Mouse (Mus musculus) neutrophil, adult 5-6 weeks (primary cell): ENCODE results near the gene Fbxw10. TPM values are rescaled to one million over a fixed set of nuclear protein-coding genes. Genes with fewer than 3 reads are reported as not detected.
A peak's percentile ranks its signal among the peaks of the same experiment; 100 is the strongest.

Source experiments
- ATAC-seq: fragments of 151-379, 151-347 bp; 2 replicates; pipeline ENCODE4 v1.8.0; 2017; ENCODE audit warnings: mild to moderate bottlenecking, moderate TSS enrichment; ENCODE audit not compliant: insufficient number of reproducible peaks, poor library complexity, low FRiP score, severe bottlenecking; ENCODE audit errors: extremely low read depth
- total RNA-seq: library from RNA; stranded (forward); fragments of 200-1000 nt; gene quantifications from 2 replicates; pipeline ENCODE4 v1.2.3, GENCODE M21; 2017

Gene Fbxw10
- total RNA-seq, 1 experiment from 2014 or later = 5.1 TPM

DNA sequence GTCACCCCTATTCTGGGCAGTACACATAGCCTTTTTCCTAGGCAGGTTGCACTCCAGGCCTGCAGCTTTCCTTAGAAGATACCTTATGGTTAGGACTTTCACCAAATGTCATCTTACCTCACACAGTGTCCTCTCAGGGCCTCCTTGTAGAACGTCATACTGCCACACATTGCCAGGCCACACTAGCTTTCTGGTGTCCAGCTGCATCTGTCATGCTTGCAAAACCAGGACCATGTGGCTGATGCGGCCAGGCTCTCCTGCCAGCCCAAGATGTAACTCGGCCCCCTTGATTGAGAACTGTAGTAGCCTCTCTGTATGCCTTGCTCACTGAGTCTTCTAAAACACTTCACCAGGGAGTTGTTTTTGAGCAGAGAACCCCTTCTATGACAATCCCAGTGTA, 19.0 kb upstream of the Fbxw10 start:
- no peak for ATAC-seq

DNA sequence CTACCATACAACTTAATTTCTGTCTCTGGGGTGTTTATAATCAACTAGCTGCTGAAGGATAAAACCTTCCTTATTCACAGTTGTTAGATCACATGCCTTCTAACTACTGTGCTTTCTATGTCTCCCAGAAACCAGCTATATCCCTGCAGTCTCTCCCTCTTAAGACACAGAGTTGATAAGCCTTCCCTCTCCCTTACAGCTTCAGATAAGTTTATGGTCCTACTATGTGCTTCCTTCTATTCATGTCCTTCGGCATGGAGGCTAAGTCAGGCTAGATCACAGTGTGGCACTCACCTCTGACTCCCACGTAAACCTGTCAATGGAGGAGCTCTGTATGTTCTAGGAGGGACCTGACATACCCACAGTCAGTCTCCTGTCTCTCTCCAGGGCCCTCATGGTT, 16.5 kb upstream of the Fbxw10 start:
- no peak for ATAC-seq

DNA sequence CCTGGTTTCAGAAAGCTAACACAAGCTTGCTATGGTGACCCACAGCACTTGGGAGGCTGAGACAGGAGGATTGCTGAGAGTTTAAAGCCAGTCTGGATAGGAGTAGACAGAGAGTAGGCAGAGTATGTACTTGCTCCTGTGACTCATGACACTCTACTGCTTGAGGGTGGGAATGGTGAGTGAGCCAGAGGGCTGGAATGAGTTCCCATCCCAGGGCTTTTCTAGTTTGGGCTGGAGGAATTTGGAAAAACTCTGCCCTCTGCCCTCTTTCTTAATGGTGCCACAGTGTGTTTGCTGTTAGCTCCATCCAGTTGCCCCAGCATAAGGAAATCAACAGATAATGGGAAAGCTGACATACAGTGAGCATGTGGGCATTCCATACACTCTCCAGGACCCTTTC, 15.0 kb upstream of the Fbxw10 start:
- ATAC-seq = no peak

GRCm38 (mm10) chr11:62844562-62844961, 2.3 kb upstream of the Fbxw10 start:
- no peak for ATAC-seq

GRCm38 (mm10) chr11:62845730-62846129, 1.1 kb upstream of the Fbxw10 start:
- no peak for ATAC-seq

- 0 out of 2 replicates have a peak, but pooled peaks have one; percentile 27 for ATAC-seq
Observed at GRCm38 (mm10) chr11:62847655-62848191, 854 bp downstream of the Fbxw10 start.

GRCm38 (mm10) chr11:62848301-62848700, 1.4 kb downstream of the Fbxw10 start:
- ATAC-seq = no peak

GRCm38 (mm10) chr11:62851199-62851598, 4.3 kb downstream of the Fbxw10 start:
- ATAC-seq = no peak

GRCm38 (mm10) chr11:62853334-62853733, 6.5 kb downstream of the Fbxw10 start:
- no peak for ATAC-seq

- no peak for ATAC-seq
Observed at GRCm38 (mm10) chr11:62865562-62865961, 18.7 kb downstream of the Fbxw10 start.

- ATAC-seq = no peak
Observed at GRCm38 (mm10) chr11:62866685-62867084, 19.8 kb downstream of the Fbxw10 start.

DNA sequence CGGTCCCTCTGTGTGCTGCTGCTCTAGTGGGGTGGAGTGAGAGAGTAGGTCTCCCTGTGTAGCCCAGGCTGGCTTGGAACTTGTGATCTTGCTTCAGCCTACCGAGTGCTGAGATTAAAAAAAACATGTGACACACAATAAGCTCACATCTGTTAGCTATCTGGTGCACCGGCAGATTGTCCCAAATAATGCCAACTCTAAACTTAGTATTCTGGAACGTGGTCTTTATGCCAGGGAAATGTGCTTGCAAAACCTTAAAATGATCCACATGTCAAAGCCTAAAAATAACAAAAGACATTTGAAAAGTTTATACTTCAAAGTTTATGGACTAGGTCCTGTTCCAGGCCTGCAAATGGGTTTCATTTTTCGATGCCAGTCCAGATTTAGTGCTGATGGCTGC, 22.3 kb downstream of the Fbxw10 start:
- no peak for ATAC-seq

DNA sequence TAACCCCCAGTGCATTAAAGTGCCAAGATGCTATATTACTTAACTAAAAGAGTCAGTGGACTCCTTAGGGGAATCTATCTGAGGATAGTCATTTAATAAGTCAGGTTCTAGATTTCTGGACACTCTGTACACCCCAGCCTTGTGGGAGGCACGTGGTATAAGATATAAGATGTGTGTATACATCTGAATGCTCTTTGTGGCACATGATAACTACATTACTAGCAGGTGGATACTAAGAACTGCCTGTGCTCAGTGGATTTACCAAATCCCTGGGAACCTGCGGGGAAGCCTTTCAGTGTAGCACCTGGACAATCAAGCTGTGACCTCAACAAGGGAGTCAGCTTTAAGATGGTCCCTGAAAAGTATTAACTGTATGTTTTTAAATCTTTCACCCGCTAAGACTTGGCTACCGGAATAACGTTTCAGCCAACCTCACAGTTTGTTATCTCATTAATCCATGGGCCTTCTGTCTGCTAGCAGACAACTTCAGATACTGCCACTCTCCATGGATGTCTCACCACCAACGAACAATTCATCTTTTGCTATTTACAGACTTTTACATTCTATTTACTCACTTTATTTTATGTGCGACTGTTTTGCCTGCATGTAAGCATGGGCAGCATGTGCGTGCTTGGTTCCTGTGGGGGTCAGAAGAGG, 23.0 kb downstream of the Fbxw10 start:
- ATAC-seq = no peak

DNA sequence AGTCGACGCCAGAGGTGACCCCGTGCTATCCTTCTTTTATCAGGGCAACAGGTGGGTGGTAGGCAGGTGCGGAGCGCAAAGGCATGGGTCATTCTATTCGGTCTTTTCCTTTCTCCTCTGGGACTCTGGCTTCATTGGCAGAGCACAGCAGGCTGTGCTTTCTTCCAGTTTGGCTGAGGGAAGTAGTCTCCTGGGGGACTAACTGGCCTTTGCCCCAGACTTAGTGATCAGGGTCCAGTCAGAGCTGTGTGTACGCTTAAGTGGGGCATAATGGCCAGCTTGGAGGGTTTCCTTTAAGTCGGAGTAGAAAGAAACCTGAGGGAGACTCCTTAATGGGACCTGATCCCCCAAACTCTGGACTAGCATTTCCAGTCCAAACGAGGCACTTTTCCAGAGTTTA, 26.6 kb downstream of the Fbxw10 start:
- no peak for ATAC-seq

GRCm38 (mm10) chr11:62875696-62876095, 28.8 kb downstream of the Fbxw10 start:
- no peak for ATAC-seq

GRCm38 (mm10) chr11:62876445-62876844, 29.6 kb downstream of the Fbxw10 start:
- ATAC-seq = no peak

- ATAC-seq = no peak
Observed at GRCm38 (mm10) chr11:62877391-62877790, 30.5 kb downstream of the Fbxw10 start.

GRCm38 (mm10) chr11:62878728-62879127, 31.9 kb downstream of the Fbxw10 start:
- no peak for ATAC-seq

- ATAC-seq = peak; percentile 97
Observed at GRCm38 (mm10) chr11:62879220-62880048, 32.6 kb downstream of the Fbxw10 start, which contains the start of gene Tvp23b. Tvp23b (plus strand) TSS chr11:62879455.

GRCm38 (mm10) chr11:62883407-62883806, 36.5 kb downstream of the Fbxw10 start:
- no peak for ATAC-seq
